24 mouse cellular contexts compared by ENCODE assay signal in genomic region chr13:83747671-83748070, GRCm38 (mm10).
DNase-seq lines count a peak whose midpoint lies in the region; ATAC-seq lines count a peak whose summit lies in the region.
"Had no signal": no experiment of that assay in that cellular context is flagged by ENCODE, and none has a peak within 500 bp of the region (broad histone marks: within the 10 kb centered on the region; RNA-seq: fewer than 3 reads in every experiment).

No protein-coding gene starts in this region.

- no peaks in the 10 kb centered on the region for H3K27me3 ChIP-seq in forebrain, embryonic 14.5 days (replicated peaks; ENCODE audit: control insufficient read depth, insufficient read depth, low read length)
- H3K27me3 ChIP-seq in forebrain, embryonic 11.5 days (ENCODE audit: control insufficient read depth, insufficient read depth, low read length): no peaks in the 10 kb centered on the region
- no peaks in the 10 kb centered on the region for H3K27me3 ChIP-seq in midbrain, embryonic 13.5 days
- peaks cover 15% of the 10 kb centered on the region for H3K27me3 ChIP-seq in midbrain, embryonic 10.5 days (ENCODE audit: low read depth, poor library complexity, severe bottlenecking)
- H3K27me3 ChIP-seq in midbrain, embryonic 14.5 days (ENCODE audit: control insufficient read depth, insufficient read depth, low read length): no peaks in the 10 kb centered on the region

- WGBS in forebrain, embryonic 14.5 days: 66% methylated on average over 3 of the region's 3 CpGs
- 80% methylated on average over 3 of the region's 3 CpGs for WGBS in forebrain, embryonic 11.5 days
- WGBS in midbrain, embryonic 13.5 days: 80% methylated on average over 3 of the region's 3 CpGs
- 78% methylated on average over 3 of the region's 3 CpGs for WGBS in midbrain, embryonic 10.5 days
- 82% methylated on average over 3 of the region's 3 CpGs for WGBS in midbrain, embryonic 14.5 days

- peak; percentile 32 for DNase-seq in forebrain, embryonic 14.5 days (ENCODE audit: low spot score)
- no peak for DNase-seq in forebrain, embryonic 11.5 days (ENCODE audit: low spot score)
- DNase-seq in midbrain, embryonic 10.5 days (ENCODE audit: low spot score): no peak
- DNase-seq in midbrain, embryonic 14.5 days: peak; percentile 14
- no peak for DNase-seq in adrenal gland, adult 18-20 months (ENCODE audit: low spot score in 2 of 2)
- DNase-seq in layer of hippocampus, adult 18-20 months (ENCODE audit: low spot score in 2 of 2): no peak
- DNase-seq: adrenal gland, postnatal 14 days; cerebellum, adult 8-10 months; gastrocnemius, postnatal 10 days; heart, adult 11 months; heart, postnatal 10 days; kidney, postnatal 4 days; liver; lung, postnatal 4 days; thymus, adult 2 months; thymus, postnatal 4 days had no signal

- no peaks in the 10 kb centered on the region for H3K36me3 ChIP-seq in forebrain, embryonic 14.5 days (ENCODE audit: control insufficient read depth, insufficient read depth, low read length)
- H3K36me3 ChIP-seq in forebrain, embryonic 11.5 days (ENCODE audit: control insufficient read depth, insufficient read depth, low read length): no peaks in the 10 kb centered on the region
- H3K36me3 ChIP-seq in midbrain, embryonic 13.5 days: no peaks in the 10 kb centered on the region
- H3K36me3 ChIP-seq in midbrain, embryonic 10.5 days: no peaks in the 10 kb centered on the region
- H3K36me3 ChIP-seq in midbrain, embryonic 14.5 days (ENCODE audit: control insufficient read depth, insufficient read depth, low read length): no peaks in the 10 kb centered on the region
- H3K36me3 ChIP-seq: embryonic facial prominence, embryonic 15.5 days; heart, embryonic 12.5 days; kidney, embryonic 15.5 days; limb, embryonic 10.5 days; liver, embryonic 15.5 days; lung, embryonic 15.5 days had no signal

- no peak overlapping the region for H3K4me2 ChIP-seq in forebrain, embryonic 14.5 days (ENCODE audit: low read length)
- H3K4me2 ChIP-seq in forebrain, embryonic 11.5 days (ENCODE audit: low read depth, low read length, severe bottlenecking): no peak overlapping the region
- no peak overlapping the region for H3K4me2 ChIP-seq in midbrain, embryonic 13.5 days (replicated peaks)
- H3K4me2 ChIP-seq in midbrain, embryonic 14.5 days (ENCODE audit: low read length): no peak overlapping the region
- H3K4me2 ChIP-seq: embryonic facial prominence, embryonic 15.5 days; heart, embryonic 12.5 days; kidney, embryonic 15.5 days; liver, embryonic 15.5 days; lung, embryonic 15.5 days had no signal

- no peak for ATAC-seq in forebrain, embryonic 14.5 days
- no peak for ATAC-seq in forebrain, embryonic 11.5 days (replicated peaks; ENCODE audit: low FRiP score)
- no peak for ATAC-seq in midbrain, embryonic 13.5 days
- no peak for ATAC-seq in midbrain, embryonic 14.5 days (ENCODE audit: low FRiP score, low TSS enrichment)
- ATAC-seq: intestine, postnatal 0 days had no signal

- H3K4me1 ChIP-seq in forebrain, embryonic 14.5 days (ENCODE audit: control insufficient read depth, insufficient read depth, low read length): peaks cover 17% of the 10 kb centered on the region
- H3K4me1 ChIP-seq in forebrain, embryonic 11.5 days (replicated peaks; ENCODE audit: control insufficient read depth, insufficient read depth, low read length): peaks cover 6% of the 10 kb centered on the region; the same call in 1 of the 2 replicates
- peaks cover 26% of the 10 kb centered on the region for H3K4me1 ChIP-seq in midbrain, embryonic 13.5 days (replicated peaks)
- peaks cover 26% of the 10 kb centered on the region for H3K4me1 ChIP-seq in midbrain, embryonic 10.5 days
- H3K4me1 ChIP-seq in midbrain, embryonic 14.5 days (ENCODE audit: control insufficient read depth, insufficient read depth, low read length): peaks cover 29% of the 10 kb centered on the region
- H3K4me1 ChIP-seq: heart, embryonic 12.5 days; liver, embryonic 15.5 days had no signal

- H3K9me3 ChIP-seq in forebrain, embryonic 14.5 days (replicated peaks; ENCODE audit: control insufficient read depth, low read length): no peaks in the 10 kb centered on the region
- no peaks in the 10 kb centered on the region for H3K9me3 ChIP-seq in forebrain, embryonic 11.5 days (ENCODE audit: control insufficient read depth, low read length)
- no peaks in the 10 kb centered on the region for H3K9me3 ChIP-seq in midbrain, embryonic 13.5 days
- H3K9me3 ChIP-seq in midbrain, embryonic 10.5 days (replicated peaks): no peaks in the 10 kb centered on the region
- H3K9me3 ChIP-seq in midbrain, embryonic 14.5 days (ENCODE audit: control insufficient read depth, low read length): no peaks in the 10 kb centered on the region
- H3K9me3 ChIP-seq: embryonic facial prominence, embryonic 15.5 days; heart, embryonic 12.5 days; kidney, embryonic 15.5 days; limb, embryonic 10.5 days; liver, embryonic 15.5 days; lung, embryonic 15.5 days had no signal

- H3K4me3 ChIP-seq in forebrain, embryonic 14.5 days (ENCODE audit: low read depth, low read length): no peak overlapping the region
- no peak overlapping the region for H3K4me3 ChIP-seq in forebrain, embryonic 11.5 days (ENCODE audit: low read depth, low read length)
- H3K4me3 ChIP-seq in midbrain, embryonic 13.5 days (replicated peaks): no peak overlapping the region
- no peak overlapping the region for H3K4me3 ChIP-seq in midbrain, embryonic 10.5 days
- H3K4me3 ChIP-seq in midbrain, embryonic 14.5 days (replicated peaks; ENCODE audit: low read depth, low read length): no peak overlapping the region
- H3K4me3 ChIP-seq: embryonic facial prominence, embryonic 15.5 days; heart, embryonic 12.5 days; kidney, embryonic 15.5 days; limb, embryonic 10.5 days; liver, embryonic 15.5 days; lung, embryonic 15.5 days had no signal

- no peak overlapping the region for H3K9ac ChIP-seq in forebrain, embryonic 14.5 days (ENCODE audit: low read length)
- no peak overlapping the region for H3K9ac ChIP-seq in forebrain, embryonic 11.5 days (ENCODE audit: low read length)
- H3K9ac ChIP-seq in midbrain, embryonic 13.5 days (replicated peaks): no peak overlapping the region
- H3K9ac ChIP-seq in midbrain, embryonic 14.5 days (replicated peaks; ENCODE audit: low read length): no peak overlapping the region
- H3K9ac ChIP-seq: embryonic facial prominence, embryonic 15.5 days; heart, embryonic 12.5 days; kidney, embryonic 15.5 days; liver, embryonic 15.5 days; lung, embryonic 15.5 days had no signal

- H3K27ac ChIP-seq in forebrain, embryonic 14.5 days (ENCODE audit: low read depth, low read length): peak overlapping the region; percentile 40
- no peak overlapping the region for H3K27ac ChIP-seq in forebrain, embryonic 11.5 days (ENCODE audit: low read depth, low read length)
- peak overlapping the region; percentile 51 for H3K27ac ChIP-seq in midbrain, embryonic 13.5 days
- H3K27ac ChIP-seq in midbrain, embryonic 10.5 days (replicated peaks): no peak overlapping the region
- peak overlapping the region; percentile 46 for H3K27ac ChIP-seq in midbrain, embryonic 14.5 days (replicated peaks; ENCODE audit: low read depth, low read length)
- H3K27ac ChIP-seq: embryonic facial prominence, embryonic 15.5 days; kidney, embryonic 15.5 days; limb, embryonic 10.5 days; liver, embryonic 15.5 days; lung, embryonic 15.5 days had no signal

Comparison
In these comparisons a context has a peak if more than half of its experiments do, and no peak if none do; other contexts are left out.
1. DNase-seq: peak in forebrain, embryonic 14.5 days (single experiment) and midbrain, embryonic 14.5 days (single experiment); none in forebrain, embryonic 11.5 days (single experiment), midbrain, embryonic 10.5 days (single experiment), adrenal gland, adult 18-20 months (0 of 2) and layer of hippocampus, adult 18-20 months (0 of 2).
2. H3K27ac ChIP-seq: peak in forebrain, embryonic 14.5 days (single experiment), midbrain, embryonic 13.5 days (single experiment) and midbrain, embryonic 14.5 days (single experiment); none in forebrain, embryonic 11.5 days (single experiment) and midbrain, embryonic 10.5 days (single experiment).